Mouse (Mus musculus) B cell, adult 2 months (primary cell): ENCODE data around the gene Brip1.

Experiments
- DNase-seq, 2 experiments: peaks; one replicate each; pipeline ENCODE4 v3.0.0; 2022

Brip1 gene

GRCm38 (mm10) chr11:86020033-86020432 is 181.0 kb downstream of the Brip1 start:
- DNase-seq: no peak

GRCm38 (mm10) chr11:86016242-86016641 is 184.8 kb downstream of the Brip1 start:
- DNase-seq: no peak

DNA sequence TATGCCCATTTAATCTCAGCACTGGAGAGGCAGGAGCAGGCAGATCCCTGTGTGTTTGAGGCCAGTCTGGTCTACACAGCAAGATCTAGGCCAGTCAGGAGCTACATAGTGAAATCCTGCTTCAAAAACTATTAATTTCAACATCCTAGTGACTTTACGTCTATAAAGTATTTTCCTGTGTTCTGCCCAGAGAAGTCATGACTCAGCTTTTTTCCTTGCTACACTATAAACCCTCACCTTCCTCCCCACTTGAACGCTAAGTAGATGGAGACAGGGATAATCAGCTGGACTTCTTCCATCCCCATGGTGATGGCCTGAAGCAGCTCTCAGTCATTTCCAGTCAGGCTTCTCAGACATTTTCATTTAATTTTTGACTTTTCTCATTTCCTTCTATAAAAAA is 187.9 kb downstream of the Brip1 start:
- no peak for DNase-seq

GRCm38 (mm10) chr11:86010458-86010857 is 190.5 kb downstream of the Brip1 start:
- no peak for DNase-seq

DNA sequence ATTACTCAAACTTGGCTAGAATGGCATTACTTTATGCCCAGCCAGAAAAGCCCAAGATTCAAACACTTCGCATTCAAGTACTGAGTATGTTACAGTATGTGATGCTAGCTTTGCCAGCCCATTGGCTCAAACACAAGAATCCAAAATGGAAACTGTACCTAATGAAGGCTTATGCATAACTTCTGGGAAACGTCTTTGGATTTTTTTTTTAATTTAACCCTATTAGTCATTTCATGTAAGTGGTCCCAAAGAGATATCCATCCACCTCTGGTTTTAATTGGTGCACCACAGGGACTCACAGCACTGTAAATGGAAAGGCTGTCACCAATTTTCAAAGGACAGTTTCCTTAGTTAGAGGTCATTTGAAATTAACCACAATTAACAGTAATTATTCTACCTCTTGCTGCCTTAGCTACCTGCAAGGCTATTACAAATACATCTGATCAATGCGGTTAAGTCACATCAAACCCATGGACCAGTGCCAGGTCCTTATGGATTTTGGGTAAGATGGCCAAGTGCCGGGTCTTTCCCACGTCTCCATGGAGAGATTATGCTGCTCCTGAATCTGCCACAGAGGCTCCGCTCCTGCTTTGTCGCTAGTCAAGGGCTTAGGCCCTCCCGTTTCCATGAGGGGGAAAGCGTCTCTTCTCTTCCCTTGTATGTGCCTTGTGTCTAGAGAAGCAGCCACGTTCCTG is 192.6 kb downstream of the Brip1 start:
- DNase-seq: no peak
